Mouse (Mus musculus) kidney, embryonic 15.5 days (tissue): ENCODE measurements at regions not wholly inside any gene's neighbourhood (a gene's known extent, or its start where the extent isn't known, plus 50 kb on each side); places are given as distances from the start of the nearest gene placed in this dataset.

Experiments used
- ATAC-seq: fragments of 200-750 bp; cut with Nextera tagmentation; replicated peaks from 2 replicates; pipeline ENCODE4 v1.8.0; 2017; ENCODE audit warnings: moderate TSS enrichment; ENCODE audit not compliant: low FRiP score
- H3K27ac ChIP-seq: fragments of 300-500 bp; sonication (generic); 2 replicates; pipeline ENCODE4 v1.5.1; 2015; ENCODE audit warnings: mild to moderate bottlenecking, inconsistent platforms
- H3K27me3 ChIP-seq: fragments of 300-500 bp; sonication (generic); 2 replicates; pipeline ENCODE4 v1.6.1; 2015; ENCODE audit warnings: inconsistent platforms
- H3K36me3 ChIP-seq: fragments of 300-500 bp; sonication (generic); 2 replicates; pipeline ENCODE4 v1.6.1; 2015; ENCODE audit warnings: inconsistent platforms
- H3K4me1 ChIP-seq: fragments of 300-500 bp; sonication (generic); 2 replicates; pipeline ENCODE4 v1.6.1; 2015; ENCODE audit warnings: inconsistent platforms
- H3K4me2 ChIP-seq: fragments of 300-500 bp; sonication (generic); 2 replicates; pipeline ENCODE4 v1.6.1; 2015; ENCODE audit warnings: moderate library complexity, mild to moderate bottlenecking, inconsistent platforms
- H3K4me3 ChIP-seq: fragments of 300-500 bp; sonication (generic); replicated peaks from 2 replicates; pipeline ENCODE4 v1.5.1; 2015; ENCODE audit warnings: mild to moderate bottlenecking, inconsistent platforms
- H3K9ac ChIP-seq: fragments of 300-500 bp; sonication (generic); 2 replicates; pipeline ENCODE4 v1.6.1; 2015; ENCODE audit warnings: mild to moderate bottlenecking, inconsistent platforms
- H3K9me3 ChIP-seq: fragments of 300-500 bp; sonication (generic); replicated peaks from 2 replicates; pipeline ENCODE4 v1.6.1; 2016; ENCODE audit warnings: inconsistent platforms
- WGBS: fragments of 180-500 bp; shearing (Covaris S2); methylation state at CpG from one replicate; pipeline ENCODE4 v1.1.7; 2015; ENCODE audit warnings: mixed read lengths; 5-methylcytosine and 5-hydroxymethylcytosine counted together

- Histone ChIP-seq H3K4me3 (no peak overlapping the region), H3K4me1 (0 out of 2 replicates have a peak, but pooled peaks cover 4% of the 10 kb centered on the region), H3K36me3 (no peaks in the 10 kb centered on the region), H3K27ac (no peak overlapping the region), H3K27me3 (no peaks in the 10 kb centered on the region), H3K4me2 (no peak overlapping the region), H3K9me3 (no peaks in the 10 kb centered on the region), H3K9ac (no peak overlapping the region)
- 84% methylated on average over 4 of the region's 4 CpGs for WGBS
- ATAC-seq, result no peak
These were observed 441.7 kb upstream of the Tbl1xr1 start for GRCm38 (mm10) chr3:21634675-21635204.

GRCm38 (mm10) chr3:21638886-21639285 is 437.6 kb upstream of the Tbl1xr1 start:
- Histone ChIP-seq H3K9me3 (no peaks in the 10 kb centered on the region), H3K4me3 (no peak overlapping the region), H3K4me2 (no peak overlapping the region), H3K4me1 (0 out of 2 replicates have a peak, but pooled peaks cover under 1% of the 10 kb centered on the region), H3K27me3 (no peaks in the 10 kb centered on the region), H3K9ac (no peak overlapping the region), H3K36me3 (no peaks in the 10 kb centered on the region), H3K27ac (peak overlapping the region; percentile 32; the same call in 1 of the 2 replicates)
- ATAC-seq, result no peak
- WGBS, result 78% methylated on average over 5 of the region's 5 CpGs

GRCm38 (mm10) chr3:21639576-21639975 is 436.9 kb upstream of the Tbl1xr1 start:
- H3K27me3 ChIP-seq, result no peaks in the 10 kb centered on the region
- no peaks in the 10 kb centered on the region for H3K36me3 ChIP-seq
- H3K4me2 ChIP-seq, result no peak overlapping the region
- no peak overlapping the region for H3K9ac ChIP-seq
- H3K4me3 ChIP-seq, result no peak overlapping the region
- H3K27ac ChIP-seq, result peak overlapping the region; percentile 32; the same call in 1 of the 2 replicates
- no peak for ATAC-seq
- H3K4me1 ChIP-seq, result no peaks in the 10 kb centered on the region
- 51% methylated on average over 5 of the region's 5 CpGs for WGBS
- H3K9me3 ChIP-seq, result no peaks in the 10 kb centered on the region

GRCm38 (mm10) chr3:21644086-21644485 is 432.4 kb upstream of the Tbl1xr1 start:
- H3K9me3 ChIP-seq, result no peaks in the 10 kb centered on the region
- H3K9ac ChIP-seq, result no peak overlapping the region
- H3K27ac ChIP-seq, result no peak overlapping the region
- no peaks in the 10 kb centered on the region for H3K4me1 ChIP-seq
- WGBS, result 67% methylated on average over 2 of the region's 2 CpGs
- no peak overlapping the region for H3K4me3 ChIP-seq
- H3K27me3 ChIP-seq, result no peaks in the 10 kb centered on the region
- H3K36me3 ChIP-seq, result no peaks in the 10 kb centered on the region
- H3K4me2 ChIP-seq, result no peak overlapping the region
- no peak for ATAC-seq

GRCm38 (mm10) chr3:21645268-21645667 is 431.2 kb upstream of the Tbl1xr1 start:
- Histone ChIP-seq H3K27ac (0 out of 2 replicates have a peak overlapping the region, but pooled peaks have one; percentile 27), H3K4me3 (no peak overlapping the region), H3K4me2 (no peak overlapping the region), H3K27me3 (no peaks in the 10 kb centered on the region), H3K9ac (no peak overlapping the region), H3K36me3 (no peaks in the 10 kb centered on the region), H3K9me3 (no peaks in the 10 kb centered on the region), H3K4me1 (no peaks in the 10 kb centered on the region)
- ATAC-seq, result no peak
- WGBS, result 41% methylated on average over 1 of the region's 1 CpGs

GRCm38 (mm10) chr3:21649885-21650469 is 426.5 kb upstream of the Tbl1xr1 start:
- Histone ChIP-seq H3K4me1 (no peaks in the 10 kb centered on the region), H3K9ac (no peak overlapping the region), H3K27ac (no peak overlapping the region), H3K36me3 (no peaks in the 10 kb centered on the region), H3K4me2 (no peak overlapping the region), H3K27me3 (no peaks in the 10 kb centered on the region), H3K4me3 (no peak overlapping the region), H3K9me3 (no peaks in the 10 kb centered on the region)
- ATAC-seq, result no peak
- WGBS, result 65% methylated on average over 8 of the region's 8 CpGs

- ATAC-seq, result no peak
- Histone ChIP-seq H3K4me2 (no peak overlapping the region), H3K27me3 (no peaks in the 10 kb centered on the region), H3K4me3 (no peak overlapping the region), H3K36me3 (no peaks in the 10 kb centered on the region), H3K4me1 (no peaks in the 10 kb centered on the region), H3K9ac (no peak overlapping the region), H3K27ac (no peak overlapping the region), H3K9me3 (no peaks in the 10 kb centered on the region)
- 66% methylated on average over 2 of the region's 2 CpGs for WGBS
These were observed 421.2 kb upstream of the Tbl1xr1 start for GRCm38 (mm10) chr3:21655301-21655700.

- Histone ChIP-seq H3K9ac (no peak overlapping the region), H3K27me3 (no peaks in the 10 kb centered on the region), H3K36me3 (no peaks in the 10 kb centered on the region), H3K4me3 (no peak overlapping the region), H3K4me1 (no peaks in the 10 kb centered on the region; the same call in 1 of the 2 replicates), H3K4me2 (no peak overlapping the region), H3K27ac (no peak overlapping the region), H3K9me3 (no peaks in the 10 kb centered on the region)
- no peak for ATAC-seq
- 59% methylated on average over 5 of the region's 5 CpGs for WGBS
These were observed 408.9 kb upstream of the Tbl1xr1 start for GRCm38 (mm10) chr3:21667349-21668143.

- no peak overlapping the region for H3K9ac ChIP-seq
- no peak for ATAC-seq
- H3K4me1 ChIP-seq, result no peaks in the 10 kb centered on the region; the same call in 1 of the 2 replicates
- WGBS, result 91% methylated on average over 2 of the region's 2 CpGs
- no peak overlapping the region for H3K4me3 ChIP-seq
- H3K27ac ChIP-seq, result no peak overlapping the region
- H3K36me3 ChIP-seq, result no peaks in the 10 kb centered on the region
- no peak overlapping the region for H3K4me2 ChIP-seq
- H3K9me3 ChIP-seq, result no peaks in the 10 kb centered on the region
- H3K27me3 ChIP-seq, result no peaks in the 10 kb centered on the region
These were observed 404.6 kb upstream of the Tbl1xr1 start for GRCm38 (mm10) chr3:21671885-21672284.

- H3K36me3 ChIP-seq, result no peaks in the 10 kb centered on the region
- H3K27ac ChIP-seq, result no peak overlapping the region
- no peaks in the 10 kb centered on the region for H3K4me1 ChIP-seq
- H3K9ac ChIP-seq, result no peak overlapping the region
- H3K4me2 ChIP-seq, result no peak overlapping the region
- ATAC-seq, result no peak
- H3K9me3 ChIP-seq, result no peaks in the 10 kb centered on the region
- WGBS, result 83% methylated on average over 2 of the region's 2 CpGs
- no peak overlapping the region for H3K4me3 ChIP-seq
- no peaks in the 10 kb centered on the region for H3K27me3 ChIP-seq
These were observed 404.0 kb upstream of the Tbl1xr1 start for GRCm38 (mm10) chr3:21672492-21672891.

- 91% methylated on average over 2 of the region's 2 CpGs for WGBS
- no peak overlapping the region for H3K4me3 ChIP-seq
- H3K36me3 ChIP-seq, result no peaks in the 10 kb centered on the region
- H3K9me3 ChIP-seq, result no peaks in the 10 kb centered on the region
- H3K27me3 ChIP-seq, result no peaks in the 10 kb centered on the region
- ATAC-seq, result no peak
- no peaks in the 10 kb centered on the region for H3K4me1 ChIP-seq
- no peak overlapping the region for H3K4me2 ChIP-seq
- H3K27ac ChIP-seq, result no peak overlapping the region
- H3K9ac ChIP-seq, result no peak overlapping the region
These were observed 403.0 kb upstream of the Tbl1xr1 start for GRCm38 (mm10) chr3:21673466-21673865.

GRCm38 (mm10) chr3:21678265-21678664 is 398.2 kb upstream of the Tbl1xr1 start:
- no peak overlapping the region for H3K9ac ChIP-seq
- ATAC-seq, result no peak

More at GRCm38 (mm10) chr3:21678265-21678664, 398.2 kb upstream of the Tbl1xr1 start:
- Histone ChIP-seq H3K36me3 (no peaks in the 10 kb centered on the region), H3K9me3 (no peaks in the 10 kb centered on the region), H3K4me3 (no peak overlapping the region), H3K27me3 (no peaks in the 10 kb centered on the region), H3K27ac (no peak overlapping the region), H3K4me2 (no peak overlapping the region), H3K4me1 (no peaks in the 10 kb centered on the region)
